ENCODE assay signal across 14 mouse cellular contexts in the genomic region with DNA sequence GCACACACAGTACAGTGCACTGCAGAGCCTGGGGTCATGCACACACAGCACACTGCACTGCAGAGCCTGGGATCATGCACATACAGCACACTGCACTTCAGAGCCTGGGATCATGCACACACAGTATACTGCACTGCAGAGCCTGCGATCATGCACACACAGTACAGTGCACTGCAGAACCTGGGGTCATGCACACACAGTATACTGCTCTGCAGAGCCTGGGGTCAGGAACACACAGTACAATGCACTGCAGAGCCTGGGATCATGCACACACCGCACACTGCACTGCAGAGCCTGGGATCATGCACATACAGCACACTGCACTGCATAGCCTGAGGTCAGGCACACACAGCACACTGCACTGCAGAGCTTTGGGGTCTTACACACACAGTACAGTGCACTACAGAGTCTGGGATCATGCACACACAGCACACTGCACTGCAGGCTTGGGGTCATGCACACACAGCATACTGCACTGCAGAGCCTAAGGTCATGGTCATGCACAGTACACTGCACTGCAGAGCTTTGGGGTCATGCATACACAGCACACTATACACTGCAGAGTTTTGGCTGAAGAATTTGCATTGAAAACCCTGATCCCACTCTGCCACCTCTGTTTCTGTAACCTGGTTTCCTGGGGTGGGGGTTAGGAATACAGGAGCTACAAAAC. TPM values are rescaled to one million over a fixed set of nuclear protein-coding genes. Genes with fewer than 3 reads are reported as not detected.
DNase-seq lines count a peak whose midpoint lies in the region; ATAC-seq lines count a peak whose summit lies in the region.
"Had no signal": no experiment of that assay in that cellular context is flagged by ENCODE, and none has a peak within 500 bp of the region (broad histone marks: within the 10 kb centered on the region; RNA-seq: fewer than 3 reads in every experiment).

No protein-coding gene starts in this region.

- peak; percentile 55; the same call in 1 of the 2 replicates for ATAC-seq in neural tube, embryonic 13.5 days (ENCODE audit: low read depth)
- ATAC-seq in limb, embryonic 15.5 days (ENCODE audit: insufficient number of reproducible peaks, low FRiP score, low TSS enrichment, low read depth), result no peak
- ATAC-seq: intestine, embryonic 15.5 days had no signal

- peaks cover 5% of the 10 kb centered on the region for H3K4me1 ChIP-seq in neural tube, embryonic 13.5 days (replicated peaks)
- H3K4me1 ChIP-seq in hindbrain, embryonic 10.5 days (replicated peaks), result peaks cover 27% of the 10 kb centered on the region
- H3K4me1 ChIP-seq in limb, embryonic 15.5 days, result peaks cover 6% of the 10 kb centered on the region; the same call in 1 of the 2 replicates
- H3K4me1 ChIP-seq: intestine, embryonic 15.5 days had no signal

- no peaks in the 10 kb centered on the region for H3K36me3 ChIP-seq in neural tube, embryonic 13.5 days
- H3K36me3 ChIP-seq in hindbrain, embryonic 10.5 days, result no peaks in the 10 kb centered on the region
- H3K36me3 ChIP-seq in limb, embryonic 15.5 days, result no peaks in the 10 kb centered on the region
- H3K36me3 ChIP-seq: intestine, embryonic 15.5 days had no signal

- no peaks in the 10 kb centered on the region for H3K27me3 ChIP-seq in neural tube, embryonic 13.5 days
- no peaks in the 10 kb centered on the region for H3K27me3 ChIP-seq in hindbrain, embryonic 10.5 days (ENCODE audit: insufficient read depth, poor library complexity, severe bottlenecking)
- no peaks in the 10 kb centered on the region for H3K27me3 ChIP-seq in limb, embryonic 15.5 days
- H3K27me3 ChIP-seq: CH12.LX; intestine, embryonic 15.5 days had no signal

- WGBS in neural tube, embryonic 13.5 days, result 87% methylated on average over 2 of the region's 2 CpGs
- 87% methylated on average over 2 of the region's 2 CpGs for WGBS in hindbrain, embryonic 10.5 days
- 93% methylated on average over 2 of the region's 2 CpGs for WGBS in limb, embryonic 15.5 days

- H3K27ac ChIP-seq in neural tube, embryonic 13.5 days (replicated peaks), result peak overlapping the region; percentile 47
- H3K27ac ChIP-seq in hindbrain, embryonic 10.5 days, result peak overlapping the region; percentile 70
- peak overlapping the region; percentile 79 for H3K27ac ChIP-seq in limb, embryonic 15.5 days
- H3K27ac ChIP-seq: gastrocnemius, adult 2 months; intestine, embryonic 15.5 days had no signal

- no peak overlapping the region for H3K4me2 ChIP-seq in neural tube, embryonic 13.5 days
- H3K4me2 ChIP-seq in limb, embryonic 15.5 days, result no peak overlapping the region
- H3K4me2 ChIP-seq: intestine, embryonic 15.5 days had no signal

- DNase-seq in neural tube, embryonic 10.5 days (ENCODE audit: extremely low spot score, low spot score), result no peak
- no peak for DNase-seq in hindbrain, embryonic 10.5 days (ENCODE audit: low spot score)
- no peak for DNase-seq in cerebellum, adult 9-10 months
- no peak for DNase-seq in thymus, adult 18-20 months
- DNase-seq in layer of hippocampus, adult 9-11 months, result no peak
- DNase-seq: adrenal gland, postnatal 10 days; gastrocnemius, adult 2 months; thymus, postnatal 25 days had no signal

- no peak overlapping the region for H3K4me3 ChIP-seq in neural tube, embryonic 13.5 days
- no peak overlapping the region for H3K4me3 ChIP-seq in hindbrain, embryonic 10.5 days
- H3K4me3 ChIP-seq in limb, embryonic 15.5 days, result no peak overlapping the region
- H3K4me3 ChIP-seq: gastrocnemius, adult 2 months; intestine, embryonic 15.5 days had no signal

- no peak overlapping the region for H3K9ac ChIP-seq in neural tube, embryonic 13.5 days
- H3K9ac ChIP-seq in limb, embryonic 15.5 days, result no peak overlapping the region
- H3K9ac ChIP-seq: intestine, embryonic 15.5 days had no signal

- H3K9me3 ChIP-seq in neural tube, embryonic 13.5 days, result no peaks in the 10 kb centered on the region
- H3K9me3 ChIP-seq in hindbrain, embryonic 10.5 days, result no peaks in the 10 kb centered on the region
- no peaks in the 10 kb centered on the region for H3K9me3 ChIP-seq in limb, embryonic 15.5 days
- H3K9me3 ChIP-seq: intestine, embryonic 15.5 days had no signal

RNA-seq across cellular contexts. Expression of a gene that starts 10.8 kb away (rescaled TPM):
- polyA plus RNA-seq in neural tube, embryonic 13.5 days (2015; fragmentation: Nextera tagmentation; extraction: Ambion mirVana), result 1.1 and 1.2 TPM in 2 replicates
- polyA plus RNA-seq in hindbrain, embryonic 10.5 days (2016; fragmentation: Nextera tagmentation; extraction: Ambion mirVana), result 4.6 and 7.5 TPM in 2 replicates
- 5.5 and 6.5 TPM in 2 replicates for polyA plus RNA-seq in limb, embryonic 15.5 days (2015; fragmentation: Nextera tagmentation; extraction: Ambion mirVana)

RNA-seq across cellular contexts. Expression of a gene that starts 23.6 kb away (rescaled TPM):
- polyA plus RNA-seq in neural tube, embryonic 13.5 days (2015; fragmentation: Nextera tagmentation; extraction: Ambion mirVana), result not detected in 2 replicates
- not detected in 2 replicates for polyA plus RNA-seq in hindbrain, embryonic 10.5 days (2016; fragmentation: Nextera tagmentation; extraction: Ambion mirVana)
- not detected in 2 replicates for polyA plus RNA-seq in limb, embryonic 15.5 days (2015; fragmentation: Nextera tagmentation; extraction: Ambion mirVana)
- polyA plus RNA-seq: heart, embryonic 14.5 days; intestine, embryonic 15.5 days; lung, embryonic 16.5 days had no signal
